Mouse (Mus musculus): Measurements from ENCODE around the gene Trim8. TPM values are rescaled to one million over a fixed set of nuclear protein-coding genes. Genes with fewer than 3 reads are reported as not detected.

Trim8 gene
- polyA plus RNA-seq, 1 experiment = 87.2 TPM

GRCm38 (mm10) chr19:46533066-46533465 lies 31.6 kb downstream of the Trim8 start:
- H3K4me3 ChIP-seq (replicated peaks; ENCODE audit: extremely low read depth, low read depth, low read length) = no peak overlapping the region
- WGBS = 73% methylated on average over 4 of the region's 4 CpGs
- TF ChIP-seq POLR2A (IDR thresholded peaks at IDR 0.05; ENCODE audit: borderline replicate concordance, extremely low read depth, low read depth, low read length) = no peak
- TF ChIP-seq CTCF (IDR thresholded peaks at IDR 0.05; ENCODE audit: insufficient read depth, low read length) = no peak
- H3K4me1 ChIP-seq (ENCODE audit: control insufficient read depth, insufficient read depth, low read length) = peaks cover 25% of the 10 kb centered on the region
- DNase-seq = no peak

GRCm38 (mm10) chr19:46533525-46533924 lies 32.0 kb downstream of the Trim8 start:
- DNase-seq = no peak
- Histone ChIP-seq H3K4me1 (ENCODE audit: control insufficient read depth, insufficient read depth, low read length) (peaks cover 24% of the 10 kb centered on the region), H3K4me3 (replicated peaks; ENCODE audit: extremely low read depth, low read depth, low read length) (no peak overlapping the region)
- WGBS = 82% methylated on average over 5 of the region's 5 CpGs
- TF ChIP-seq CTCF (IDR thresholded peaks at IDR 0.05; ENCODE audit: insufficient read depth, low read length) (no peak), POLR2A (IDR thresholded peaks at IDR 0.05; ENCODE audit: borderline replicate concordance, extremely low read depth, low read depth, low read length) (no peak)

GRCm38 (mm10) chr19:46534542-46535098 lies 33.1 kb downstream of the Trim8 start:
- DNase-seq = no peak
- WGBS = 75% methylated on average over 6 of the region's 6 CpGs
- no peak for TF ChIP-seq CTCF (IDR thresholded peaks at IDR 0.05; ENCODE audit: insufficient read depth, low read length)
- no peak for TF ChIP-seq POLR2A (IDR thresholded peaks at IDR 0.05; ENCODE audit: borderline replicate concordance, extremely low read depth, low read depth, low read length)
- Histone ChIP-seq H3K4me1 (ENCODE audit: control insufficient read depth, insufficient read depth, low read length) (peaks cover 14% of the 10 kb centered on the region), H3K4me3 (replicated peaks; ENCODE audit: extremely low read depth, low read depth, low read length) (no peak overlapping the region)

GRCm38 (mm10) chr19:46537357-46537756 lies 35.9 kb downstream of the Trim8 start:
- WGBS = 93% methylated on average over 9 of the region's 9 CpGs
- H3K4me3 ChIP-seq (replicated peaks; ENCODE audit: extremely low read depth, low read depth, low read length) = no peak overlapping the region
- H3K4me1 ChIP-seq (ENCODE audit: control insufficient read depth, insufficient read depth, low read length) = no peaks in the 10 kb centered on the region
- DNase-seq = no peak
- TF ChIP-seq POLR2A (IDR thresholded peaks at IDR 0.05; ENCODE audit: borderline replicate concordance, extremely low read depth, low read depth, low read length) = no peak

GRCm38 (mm10) chr19:46538213-46538612 lies 36.7 kb downstream of the Trim8 start:
- Histone ChIP-seq H3K4me1 (ENCODE audit: control insufficient read depth, insufficient read depth, low read length) (no peaks in the 10 kb centered on the region), H3K4me3 (replicated peaks; ENCODE audit: extremely low read depth, low read depth, low read length) (no peak overlapping the region)
- 86% methylated on average over 6 of the region's 6 CpGs for WGBS
- no peak for DNase-seq
- TF ChIP-seq CTCF (IDR thresholded peaks at IDR 0.05; ENCODE audit: insufficient read depth, low read length) (peak; percentile 60), POLR2A (IDR thresholded peaks at IDR 0.05; ENCODE audit: borderline replicate concordance, extremely low read depth, low read depth, low read length) (no peak)

GRCm38 (mm10) chr19:46542750-46543149 lies 41.2 kb downstream of the Trim8 start:
- DNase-seq = no peak
- no peak for TF ChIP-seq POLR2A (IDR thresholded peaks at IDR 0.05; ENCODE audit: borderline replicate concordance, extremely low read depth, low read depth, low read length)
- no peak for TF ChIP-seq CTCF (IDR thresholded peaks at IDR 0.05; ENCODE audit: insufficient read depth, low read length)
- Histone ChIP-seq H3K4me1 (ENCODE audit: control insufficient read depth, insufficient read depth, low read length) (peaks cover 3% of the 10 kb centered on the region; the same call in 1 of the 2 replicates), H3K4me3 (replicated peaks; ENCODE audit: extremely low read depth, low read depth, low read length) (no peak overlapping the region)
- WGBS = 78% methylated on average over 8 of the region's 8 CpGs

- no peak for DNase-seq
- peaks cover 8% of the 10 kb centered on the region; the same call in 1 of the 2 replicates for H3K4me1 ChIP-seq (ENCODE audit: control insufficient read depth, insufficient read depth, low read length)
- TF ChIP-seq POLR2A (IDR thresholded peaks at IDR 0.05; ENCODE audit: borderline replicate concordance, extremely low read depth, low read depth, low read length) (no peak), CTCF (IDR thresholded peaks at IDR 0.05; ENCODE audit: insufficient read depth, low read length) (no peak)
- no peak overlapping the region for H3K4me3 ChIP-seq (replicated peaks; ENCODE audit: extremely low read depth, low read depth, low read length)
- WGBS = 52% methylated on average over 6 of the region's 6 CpGs
These were observed 46.1 kb downstream of the Trim8 start for GRCm38 (mm10) chr19:46547565-46547964.

GRCm38 (mm10) chr19:46548110-46548509 lies 46.6 kb downstream of the Trim8 start:
- DNase-seq = no peak
- TF ChIP-seq CTCF (IDR thresholded peaks at IDR 0.05; ENCODE audit: insufficient read depth, low read length) (no peak), POLR2A (IDR thresholded peaks at IDR 0.05; ENCODE audit: borderline replicate concordance, extremely low read depth, low read depth, low read length) (no peak)
- Histone ChIP-seq H3K4me3 (replicated peaks; ENCODE audit: extremely low read depth, low read depth, low read length) (no peak overlapping the region), H3K4me1 (ENCODE audit: control insufficient read depth, insufficient read depth, low read length) (peaks cover 8% of the 10 kb centered on the region; the same call in 1 of the 2 replicates)
- 58% methylated on average over 10 of the region's 10 CpGs for WGBS

GRCm38 (mm10) chr19:46550385-46550784 lies 48.9 kb downstream of the Trim8 start:
- DNase-seq = no peak
- TF ChIP-seq POLR2A (IDR thresholded peaks at IDR 0.05; ENCODE audit: borderline replicate concordance, extremely low read depth, low read depth, low read length) (no peak), CTCF (IDR thresholded peaks at IDR 0.05; ENCODE audit: insufficient read depth, low read length) (no peak)
- H3K4me1 ChIP-seq (ENCODE audit: control insufficient read depth, insufficient read depth, low read length) = peaks cover 8% of the 10 kb centered on the region; the same call in 1 of the 2 replicates
- 93% methylated on average over 4 of the region's 4 CpGs for WGBS
- H3K4me3 ChIP-seq (replicated peaks; ENCODE audit: extremely low read depth, low read depth, low read length) = no peak overlapping the region

GRCm38 (mm10) chr19:46552496-46552895 lies 51.0 kb downstream of the Trim8 start:
- H3K4me1 ChIP-seq (ENCODE audit: control insufficient read depth, insufficient read depth, low read length) = peaks cover 5% of the 10 kb centered on the region; the same call in 1 of the 2 replicates
- WGBS = 68% methylated on average over 4 of the region's 4 CpGs
- DNase-seq = no peak
- TF ChIP-seq POLR2A (IDR thresholded peaks at IDR 0.05; ENCODE audit: borderline replicate concordance, extremely low read depth, low read depth, low read length) (no peak), CTCF (IDR thresholded peaks at IDR 0.05; ENCODE audit: insufficient read depth, low read length) (no peak)
- H3K4me3 ChIP-seq (replicated peaks; ENCODE audit: extremely low read depth, low read depth, low read length) = no peak overlapping the region
